Mouse (Mus musculus): Measurements from ENCODE around the gene Aim2.
"Not testable (repeated sequence)": the region's sequence is repeated elsewhere in the genome, so short reads cannot be mapped to it uniquely, and the experiment has no call there.

The Aim2 gene

DNA sequence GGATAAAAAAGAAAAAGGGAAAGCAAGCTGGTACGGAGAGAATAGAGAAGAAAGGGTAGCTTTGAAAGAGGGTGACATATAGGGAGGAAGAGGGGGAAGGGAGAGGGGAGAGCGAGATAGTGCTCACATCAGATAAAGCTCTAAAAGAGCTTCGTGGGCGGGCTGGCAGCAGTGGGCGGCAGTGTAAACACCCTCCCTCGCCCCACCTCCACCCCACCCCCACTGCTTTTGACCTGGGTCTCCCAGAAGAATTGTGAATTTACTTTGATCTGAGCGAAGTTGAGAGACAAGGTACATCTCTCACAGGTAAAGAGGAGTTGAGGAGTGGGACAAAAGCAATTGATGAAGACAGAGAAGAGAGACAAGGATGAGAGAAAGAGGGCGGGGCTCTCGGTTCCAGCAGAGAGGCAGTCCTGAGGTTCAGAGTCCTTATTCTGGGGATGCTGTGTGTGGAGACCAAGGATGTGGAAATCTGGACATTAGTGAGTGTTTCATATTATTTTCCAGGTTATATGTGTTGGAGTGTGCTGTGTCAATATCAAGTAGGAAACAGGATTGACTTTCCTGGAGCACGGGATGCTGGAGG, at the start of gene Aim2:
Gene Aim2, plus strand, starts transcription at position 508 of the 586 bp plus-strand sequence.
- DNase-seq (ENCODE audit: inconsistent age in 2 of 2, low spot score in 1 of 2) = no peak

DNA sequence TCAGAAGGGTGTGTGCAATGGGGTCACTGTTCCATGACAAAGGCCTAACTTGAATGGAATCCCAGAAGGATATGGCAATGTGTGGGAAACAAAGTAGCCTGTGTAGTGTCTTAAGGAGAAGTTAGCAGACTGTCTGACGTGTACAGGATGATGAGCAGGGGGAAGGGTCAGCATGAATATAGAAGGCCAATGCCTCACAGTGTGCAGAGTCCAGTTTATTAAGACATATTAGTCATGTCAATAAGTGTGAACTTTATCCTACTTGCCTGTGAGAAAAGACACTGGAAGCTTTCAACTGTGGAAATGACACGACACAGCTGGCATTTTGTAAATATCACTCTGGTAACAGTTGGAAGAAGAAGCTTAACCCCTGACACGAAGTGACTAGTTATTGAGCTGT, 47.9 kb upstream of the Aim2 start:
- DNase-seq (ENCODE audit: inconsistent age in 2 of 2, low spot score in 1 of 2) = not testable (repeated sequence)

DNA sequence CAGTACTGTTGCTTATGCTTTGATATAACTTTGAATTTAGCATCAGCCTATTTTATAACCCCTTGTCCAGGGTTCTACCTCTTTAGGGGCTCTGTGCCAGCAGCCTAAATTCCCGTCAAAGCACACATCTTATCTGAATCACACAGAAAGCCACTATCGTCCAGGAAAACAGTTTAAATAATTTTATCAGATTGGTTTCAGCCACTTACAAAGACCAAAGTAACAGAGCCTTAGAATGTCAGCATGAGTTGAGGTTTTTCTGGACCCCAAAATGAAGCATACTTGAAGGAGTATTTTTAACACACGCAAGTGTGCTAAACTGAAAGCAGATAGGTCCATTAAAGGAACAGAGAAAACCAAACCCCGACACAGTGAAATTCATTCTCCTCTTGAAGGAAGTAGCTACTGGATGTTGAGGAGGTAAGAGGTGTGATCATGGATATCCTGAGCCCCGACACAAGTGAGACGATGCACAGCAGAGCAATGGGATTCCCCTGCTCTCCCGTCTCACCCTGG, 37.1 kb upstream of the Aim2 start:
- DNase-seq (ENCODE audit: inconsistent age in 2 of 2, low spot score in 1 of 2) = not testable (repeated sequence)

DNA sequence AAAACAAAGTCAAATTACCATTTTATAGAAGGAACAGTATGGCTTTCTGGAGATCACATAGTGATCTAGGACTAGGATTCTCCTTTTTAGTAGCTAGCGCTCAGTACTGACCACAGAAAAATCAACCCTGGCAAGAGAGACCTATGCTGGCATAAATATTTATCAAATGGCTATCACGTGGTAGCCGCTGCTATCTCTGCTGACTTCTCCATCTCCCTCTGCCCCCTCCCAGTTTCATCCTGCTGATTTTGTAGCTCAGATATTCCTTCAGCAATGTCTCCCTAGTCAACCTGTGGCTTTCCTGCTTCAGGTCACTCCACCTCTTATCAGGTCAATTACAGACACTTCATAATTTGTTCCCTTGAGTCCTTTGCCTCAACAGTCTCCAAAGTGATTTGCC, 35.0 kb upstream of the Aim2 start:
- DNase-seq (ENCODE audit: inconsistent age in 2 of 2, low spot score in 1 of 2) = no peak

DNA sequence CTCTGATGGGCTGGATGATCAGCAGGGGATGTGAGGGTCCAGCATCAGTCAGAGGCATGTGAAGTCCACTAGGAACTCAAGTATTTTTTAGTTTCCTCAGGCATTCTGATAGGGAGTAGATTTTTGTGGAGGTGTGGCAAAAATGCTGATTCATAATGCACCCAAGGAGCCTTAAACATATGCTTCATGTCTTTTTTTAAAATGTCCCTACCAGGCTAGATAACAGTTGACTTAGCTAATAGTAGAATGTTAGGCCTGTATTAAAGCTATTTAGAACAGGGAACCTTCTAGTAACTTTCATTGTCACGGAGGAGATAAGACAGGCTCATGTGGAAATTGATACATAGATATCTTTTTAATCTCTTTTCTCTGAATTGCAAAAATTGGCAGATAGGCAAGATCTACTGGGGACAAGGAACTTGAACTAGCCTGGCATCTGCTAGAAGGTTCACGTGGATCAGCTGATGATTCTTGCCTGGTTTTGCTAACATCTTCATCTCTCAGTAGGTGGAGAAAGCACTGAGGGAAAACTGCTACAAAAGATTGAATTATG, 32.7 kb upstream of the Aim2 start:
- no peak for DNase-seq (ENCODE audit: inconsistent age in 2 of 2, low spot score in 1 of 2)

DNA sequence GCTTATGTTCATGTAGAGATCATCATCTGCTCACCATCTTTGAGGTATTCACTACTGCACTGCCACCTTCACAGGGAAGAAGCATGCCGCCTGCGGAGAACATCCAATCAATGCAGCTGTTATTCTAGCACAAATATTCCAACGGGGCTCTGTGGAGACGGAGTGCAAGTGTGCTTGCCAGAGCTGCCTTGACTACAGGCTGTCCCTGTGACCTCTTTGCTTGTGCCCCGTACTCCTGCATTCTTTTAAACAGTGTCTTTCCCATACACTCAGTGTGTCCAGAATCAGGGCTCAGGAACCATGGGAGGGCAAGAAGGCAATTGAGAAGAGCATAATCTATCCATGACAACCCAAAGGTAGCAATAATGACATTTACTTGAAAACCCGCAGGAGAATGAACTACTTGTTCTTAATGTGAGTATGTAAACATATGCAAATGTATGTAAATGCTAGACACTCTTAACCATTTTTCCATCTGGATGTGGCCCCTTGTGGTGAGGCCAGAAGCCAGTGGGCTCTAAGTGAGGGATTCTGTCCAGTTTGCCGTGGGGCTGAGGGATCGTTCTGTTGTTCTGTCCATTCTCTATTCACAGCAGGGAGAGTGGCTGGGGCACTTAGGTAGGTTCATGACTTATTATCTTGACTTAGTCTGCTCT, 29.0 kb upstream of the Aim2 start:
- no peak for DNase-seq (ENCODE audit: inconsistent age in 2 of 2, low spot score in 1 of 2)

DNA sequence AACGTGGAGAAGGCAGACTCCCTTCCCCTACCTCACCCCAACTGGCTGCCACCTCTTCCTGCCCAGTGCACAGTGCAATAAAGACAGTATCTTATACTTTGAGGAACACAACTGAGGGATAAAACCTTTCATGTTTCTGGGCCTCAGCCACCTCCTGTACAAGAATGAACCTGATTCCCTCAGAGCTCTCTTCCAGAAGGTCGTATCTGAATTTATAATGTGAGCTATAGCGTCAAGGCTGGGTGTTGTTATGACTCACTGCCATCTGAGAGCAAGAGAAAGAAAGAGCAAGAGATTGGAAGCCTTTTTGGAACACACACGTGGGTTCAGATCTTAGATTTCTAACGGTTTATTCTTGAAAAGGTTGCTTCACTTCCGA, 28.4 kb upstream of the Aim2 start:
- DNase-seq (ENCODE audit: inconsistent age in 2 of 2, low spot score in 1 of 2) = peak; percentile 49 to 65

DNA sequence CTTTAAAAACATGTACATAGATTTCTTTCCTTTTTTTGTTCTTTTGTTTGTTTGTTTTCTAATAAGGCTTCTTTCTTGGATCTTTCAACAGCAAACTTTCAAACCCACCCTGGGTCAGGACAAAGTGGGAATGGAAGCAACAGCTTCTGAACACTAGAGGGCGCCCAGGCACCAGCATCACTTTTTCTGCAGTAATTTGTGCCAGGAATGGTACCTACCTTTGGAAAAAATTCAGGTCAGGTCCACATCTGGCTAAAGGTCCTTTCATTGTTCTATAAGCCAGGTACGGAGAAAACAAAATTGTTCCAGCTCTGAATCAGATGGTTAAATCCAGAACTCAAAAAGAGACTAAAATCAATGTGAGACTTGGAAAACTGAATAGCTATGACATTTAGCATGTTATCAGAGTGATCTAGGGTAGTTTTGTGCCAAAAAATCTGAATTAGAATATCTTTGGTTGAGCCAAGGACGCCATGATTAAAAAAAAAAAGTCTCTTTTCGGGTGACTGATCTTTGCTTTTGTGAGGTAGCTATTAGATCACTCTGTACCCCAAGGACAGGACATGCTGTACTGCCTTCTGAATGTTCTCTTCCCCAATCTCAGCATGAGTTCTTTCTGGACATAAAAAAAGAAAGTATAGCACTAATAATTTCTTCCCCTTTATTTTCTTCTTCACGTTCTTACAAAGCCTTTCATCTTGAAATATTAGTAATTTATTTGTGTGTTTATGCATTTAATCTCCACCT, 26.7 kb upstream of the Aim2 start:
- peak; percentile 64 to 82 for DNase-seq (ENCODE audit: inconsistent age in 2 of 2, low spot score in 1 of 2)

DNA sequence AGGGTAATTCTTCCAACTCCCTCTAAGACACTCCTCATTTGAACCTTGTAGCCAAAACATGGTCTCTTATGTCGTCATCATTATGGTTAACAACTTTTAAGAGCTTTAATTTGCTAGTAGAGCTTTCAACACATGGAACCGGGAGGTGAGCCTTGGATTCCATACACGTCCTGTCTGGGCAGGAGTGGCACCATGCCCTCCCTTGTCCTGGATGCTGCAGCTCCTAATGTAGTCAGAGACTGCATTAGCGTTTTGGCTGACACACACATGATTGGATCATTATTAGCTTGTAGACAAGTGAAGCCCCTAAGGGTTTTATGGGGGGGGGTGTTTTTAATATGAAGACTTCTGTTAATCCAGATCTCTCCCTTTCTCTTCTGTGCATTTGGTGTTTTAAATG, 25.7 kb upstream of the Aim2 start:
- DNase-seq (ENCODE audit: inconsistent age in 2 of 2, low spot score in 1 of 2) = no peak

DNA sequence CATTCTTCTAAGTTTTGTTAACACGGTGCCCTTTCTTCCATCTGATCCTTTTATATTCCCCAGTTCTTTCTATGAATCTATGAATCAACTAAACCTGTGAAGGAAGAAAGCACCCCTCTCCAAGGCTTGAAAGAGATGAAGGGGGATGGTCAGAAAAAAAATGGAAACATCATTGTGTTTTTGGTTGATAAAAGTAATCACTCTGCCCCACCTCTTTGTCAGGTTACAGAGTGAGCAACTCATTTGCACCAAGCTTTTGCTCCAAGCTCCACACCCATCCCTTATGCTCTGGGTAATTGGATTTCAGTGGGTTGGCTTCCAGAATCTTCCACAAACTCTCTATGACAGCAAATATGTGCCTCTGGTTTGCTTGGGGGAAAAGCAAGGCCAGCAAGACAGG, 25.3 kb upstream of the Aim2 start:
- DNase-seq (ENCODE audit: inconsistent age in 2 of 2, low spot score in 1 of 2) = no peak

DNA sequence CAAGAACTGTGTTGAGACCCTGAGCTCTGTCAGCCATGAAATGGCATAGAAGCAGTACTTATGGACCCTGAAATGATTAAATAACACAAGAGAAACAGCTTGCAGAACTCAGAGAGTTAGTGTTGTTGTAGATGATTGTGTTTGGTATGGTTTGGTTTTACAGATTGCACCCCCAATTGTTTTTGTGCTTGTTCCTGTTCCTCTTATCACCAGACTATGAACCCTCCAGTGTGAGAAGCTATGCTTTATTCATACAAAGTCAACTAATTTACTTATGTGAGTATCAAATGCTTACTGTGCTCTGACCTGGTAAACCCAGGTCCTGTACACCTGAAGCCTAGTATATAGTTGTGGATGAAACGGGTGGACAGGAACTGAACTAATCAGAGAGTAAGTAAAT, 24.1 kb upstream of the Aim2 start:
- no peak for DNase-seq (ENCODE audit: inconsistent age in 2 of 2, low spot score in 1 of 2)

DNA sequence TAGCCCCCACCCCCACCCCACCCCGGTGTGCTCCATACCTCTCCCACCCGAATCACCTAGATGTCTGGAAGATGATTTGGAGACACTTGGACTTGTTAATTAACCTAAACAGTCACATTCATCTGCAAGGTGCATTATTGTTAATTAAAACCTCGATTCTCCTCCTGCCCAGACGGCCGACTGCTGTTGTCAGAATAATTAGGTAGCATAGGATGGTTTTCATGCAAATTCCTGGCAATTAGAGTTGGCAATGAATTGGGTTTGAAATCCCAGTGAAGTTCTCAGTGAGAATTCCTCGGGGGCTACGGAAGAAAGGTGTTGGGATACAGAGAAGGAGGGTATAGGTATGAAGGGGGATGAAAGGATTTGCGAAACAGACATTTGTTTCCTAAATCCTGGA, 22.2 kb upstream of the Aim2 start:
- no peak for DNase-seq (ENCODE audit: inconsistent age in 2 of 2, low spot score in 1 of 2)

DNA sequence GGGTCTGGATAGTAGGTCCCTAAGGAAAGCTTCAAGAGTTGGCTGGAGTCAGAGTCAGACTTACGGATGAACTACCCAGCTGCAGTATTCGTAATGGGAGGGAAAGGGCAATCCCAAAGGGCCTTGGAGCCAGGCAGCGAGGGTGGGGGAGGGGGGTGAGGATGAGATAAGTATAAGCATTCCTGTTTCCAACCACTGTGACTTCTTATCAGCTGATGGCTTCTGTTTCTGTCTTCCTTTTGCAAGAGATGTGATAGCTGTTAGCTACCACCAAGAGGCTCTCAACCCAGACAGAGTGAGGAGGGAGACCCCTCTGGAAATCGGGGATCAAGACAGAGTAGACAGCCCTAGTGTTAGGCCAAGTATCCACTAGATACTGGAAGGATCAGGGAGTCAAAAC, 21.5 kb upstream of the Aim2 start:
- DNase-seq (ENCODE audit: inconsistent age in 2 of 2, low spot score in 1 of 2) = no peak

DNA sequence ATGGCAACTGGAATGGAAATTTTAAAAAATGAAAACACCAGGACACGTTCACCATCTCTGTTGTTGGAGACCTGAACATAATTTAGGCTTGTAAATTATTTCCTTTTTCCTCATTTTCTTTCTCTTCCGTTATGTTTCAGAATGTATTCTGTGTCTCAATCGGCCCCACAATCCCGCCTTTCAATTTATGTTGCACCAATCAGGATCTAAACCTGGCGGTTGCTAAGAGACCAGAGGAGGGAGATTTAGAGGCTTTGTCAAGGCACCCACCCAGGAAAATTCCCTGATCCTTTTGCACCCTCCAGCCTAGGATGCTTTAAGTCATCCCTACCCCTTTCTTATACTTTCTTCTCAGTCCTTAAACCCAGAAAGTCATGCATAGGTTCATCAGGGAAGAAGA, 20.9 kb upstream of the Aim2 start:
- DNase-seq (ENCODE audit: inconsistent age in 2 of 2, low spot score in 1 of 2) = no peak

DNA sequence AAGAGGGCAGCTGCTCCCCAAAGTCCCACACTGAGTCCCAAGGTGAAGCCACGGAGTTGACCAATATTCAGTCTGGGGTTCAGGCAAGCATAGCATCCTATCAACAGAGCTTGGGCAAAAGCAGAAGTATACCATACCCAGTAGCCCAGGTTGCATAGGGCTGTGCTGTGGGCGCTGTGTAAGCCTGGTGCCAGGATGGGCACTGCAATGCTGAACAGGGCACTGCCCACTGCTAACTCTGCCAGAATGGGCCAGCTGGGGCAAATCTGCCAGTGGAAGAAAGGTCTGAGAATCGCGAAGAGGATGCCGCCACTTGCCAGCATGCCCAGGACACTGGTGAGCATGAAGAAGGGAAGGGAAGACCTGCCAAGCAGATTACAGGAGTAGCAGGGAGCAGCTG, 18.3 kb upstream of the Aim2 start:
- no peak for DNase-seq (ENCODE audit: inconsistent age in 2 of 2, low spot score in 1 of 2)

DNA sequence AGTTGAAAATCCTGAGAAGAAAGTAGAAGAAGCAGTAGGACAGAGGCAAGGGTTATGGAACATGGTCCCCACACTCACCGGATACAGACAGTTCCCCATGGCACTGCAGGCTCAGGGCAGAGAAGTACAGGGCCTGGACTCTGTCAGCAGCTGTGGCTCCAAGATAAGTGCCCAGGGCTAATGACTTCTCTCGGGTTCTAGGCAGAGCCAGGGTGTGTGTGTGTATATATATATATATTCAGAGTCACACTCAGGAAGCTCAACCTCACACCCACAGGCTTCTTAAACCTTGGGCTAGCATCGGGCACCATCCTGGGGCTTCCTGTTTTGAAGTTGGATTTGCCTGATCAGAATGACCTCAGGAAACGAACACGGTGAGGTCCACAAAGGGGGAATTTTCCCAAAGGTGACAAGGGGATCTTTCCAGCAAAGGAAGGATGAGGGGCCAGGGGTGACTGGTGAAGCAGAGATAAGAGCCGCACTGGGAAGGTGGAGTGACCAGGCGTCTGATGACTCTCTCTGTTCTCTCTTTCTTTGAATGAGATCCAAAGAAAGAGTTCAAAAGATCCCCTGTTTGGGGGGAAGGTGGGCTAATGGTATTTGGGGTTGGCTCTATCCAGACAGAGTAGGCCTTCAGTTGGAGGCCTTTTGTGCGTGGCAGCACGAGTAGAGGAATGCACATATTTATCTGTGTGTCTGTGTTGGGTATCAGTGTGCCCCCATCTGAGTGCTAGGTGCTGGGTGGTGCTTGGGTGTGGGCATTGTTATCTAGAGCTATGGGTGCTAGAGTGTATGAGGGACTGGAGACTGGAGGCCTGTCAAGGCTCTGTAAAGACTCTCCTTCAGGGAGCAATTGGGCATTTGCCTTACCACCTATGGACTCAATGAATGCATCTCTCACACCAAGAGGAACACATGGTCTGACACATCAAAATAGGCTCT, 17.1 kb upstream of the Aim2 start, which contains the start of gene Ackr1:
Gene Ackr1, minus strand, starts transcription at position 439 of the 942 bp plus-strand sequence.
- DNase-seq (ENCODE audit: inconsistent age in 2 of 2, low spot score in 1 of 2) = no peak

DNA sequence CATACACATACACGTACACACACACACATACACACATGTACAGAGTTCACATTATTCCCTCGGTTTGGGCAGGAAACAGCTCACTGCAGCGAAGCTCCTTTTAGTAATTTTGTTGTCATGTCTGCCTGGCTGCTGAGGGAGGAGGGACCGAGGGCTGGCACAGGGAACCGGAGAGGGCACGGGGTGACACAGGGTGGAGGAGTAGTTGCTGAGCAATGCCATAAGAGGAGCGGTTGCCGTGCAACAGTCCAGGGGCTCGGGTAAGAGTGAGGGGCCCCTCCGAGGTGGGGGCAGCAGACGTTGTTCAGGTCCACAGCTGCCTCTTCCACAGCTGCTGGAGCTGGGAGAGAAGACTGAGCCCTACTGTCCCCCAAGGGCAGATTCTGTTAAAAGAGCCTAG, 14.8 kb upstream of the Aim2 start:
- DNase-seq (ENCODE audit: inconsistent age in 2 of 2, low spot score in 1 of 2) = no peak

DNA sequence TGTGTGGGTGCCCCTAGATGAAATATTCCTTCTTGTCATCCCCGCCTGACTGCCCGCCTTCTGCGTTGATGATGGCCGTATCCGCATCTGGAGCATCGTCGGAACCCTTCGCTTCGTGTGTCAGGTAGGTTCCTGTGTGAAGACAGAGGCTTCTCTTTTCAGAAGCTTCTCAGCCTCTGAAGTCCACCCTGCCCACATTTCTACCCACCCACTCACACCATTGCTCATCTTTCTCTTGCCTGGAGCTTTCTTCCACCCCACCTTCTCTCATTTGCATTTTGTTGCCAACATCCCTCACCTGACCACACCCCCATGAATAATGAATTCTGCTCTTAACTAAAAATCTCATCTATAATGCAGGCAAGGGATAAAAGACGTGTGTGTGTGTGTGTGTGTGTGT, 13.7 kb upstream of the Aim2 start:
- no peak for DNase-seq (ENCODE audit: inconsistent age in 2 of 2, low spot score in 1 of 2)

DNA sequence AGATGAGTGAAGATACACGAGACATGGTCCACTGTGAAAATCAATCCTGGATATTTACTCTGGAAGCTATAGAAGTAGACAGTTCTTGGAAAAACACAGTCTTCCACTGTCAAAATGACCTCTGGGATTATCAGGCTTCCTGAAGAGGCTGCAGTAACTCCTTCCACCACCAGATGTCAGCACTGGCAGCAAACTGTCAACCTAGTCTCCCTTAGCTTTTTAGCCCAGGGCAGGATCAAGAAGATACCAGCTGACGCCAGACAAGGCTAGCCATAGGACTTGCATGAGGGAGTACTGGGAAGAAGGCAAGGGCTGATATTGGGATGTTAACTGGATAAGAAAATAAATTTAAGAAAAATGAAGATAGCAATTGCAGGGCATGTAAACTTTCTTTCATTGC, 11.1 kb upstream of the Aim2 start:
- peak; percentile 41 to 81 for DNase-seq (ENCODE audit: inconsistent age in 2 of 2, low spot score in 1 of 2)

DNA sequence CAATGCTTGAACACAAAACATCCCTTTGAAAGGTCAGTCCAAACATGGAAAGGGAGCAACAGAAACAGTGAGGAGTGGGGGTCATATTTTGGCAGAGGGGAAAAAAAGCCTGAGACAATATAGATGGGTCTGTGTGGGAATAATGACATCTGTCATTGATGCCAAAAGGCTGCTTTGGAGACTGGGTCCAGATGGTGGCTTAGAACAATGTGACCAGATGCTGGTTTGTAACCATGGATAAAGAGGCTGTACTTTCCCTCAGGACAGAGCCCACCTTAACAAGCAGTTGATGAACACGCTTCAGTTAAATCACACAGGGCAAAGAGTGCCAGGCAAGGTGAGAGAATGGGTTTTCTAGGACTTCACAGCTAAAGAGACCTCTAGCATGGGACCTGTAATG, 8.3 kb upstream of the Aim2 start:
- no peak for DNase-seq (ENCODE audit: inconsistent age in 2 of 2, low spot score in 1 of 2)

DNA sequence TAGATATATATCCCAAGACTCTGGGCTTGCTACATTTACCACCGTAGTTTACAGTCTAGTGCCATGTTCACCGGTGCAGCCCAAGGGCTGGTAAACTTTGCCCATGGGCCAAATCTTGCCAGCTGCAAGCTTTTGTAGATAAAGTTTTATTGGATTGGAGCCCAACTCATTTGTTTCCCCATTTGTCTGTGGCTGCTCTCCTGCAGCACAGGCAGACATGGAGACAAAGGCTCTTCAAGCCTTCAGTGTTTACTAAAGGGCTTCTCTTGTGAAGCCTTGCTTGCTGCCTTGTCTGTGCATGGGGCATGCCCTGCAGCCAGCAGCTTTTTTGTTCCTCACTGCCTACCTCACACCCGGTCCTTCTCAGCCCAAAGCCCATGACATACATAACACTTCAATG, 6.7 kb upstream of the Aim2 start:
- no peak for DNase-seq (ENCODE audit: inconsistent age in 2 of 2, low spot score in 1 of 2)
